Mouse (Mus musculus) E14TG2a.4 (cell line): ENCODE results near the gene Gm44579.

Experiments used
- H3K27me3 ChIP-seq: 2 replicates; pipeline ENCODE4 v1.6.1; 2014; ENCODE audit warnings: low read length, control low read depth; ENCODE audit not compliant: insufficient read depth
- H3K36me3 ChIP-seq: 2 replicates; pipeline ENCODE4 v1.6.1; 2014; ENCODE audit warnings: low read length, control low read depth; ENCODE audit not compliant: insufficient read depth
- H3K4me1 ChIP-seq: replicated peaks from 2 replicates; pipeline ENCODE4 v1.6.1; 2014; ENCODE audit warnings: low read depth, low read length, control low read depth
- H3K4me3 ChIP-seq: replicated peaks from 2 replicates; pipeline ENCODE4 v1.5.1; 2014; ENCODE audit warnings: mild to moderate bottlenecking, low read length
- H3K9me3 ChIP-seq: 2 replicates; pipeline ENCODE4 v1.6.1; 2014; ENCODE audit warnings: low read length, control low read depth
- CTCF ChIP-seq: conservative IDR thresholded peaks from 2 replicates; pipeline ENCODE4 v1.5.1; 2014; ENCODE audit warnings: low read length
- NANOG ChIP-seq: IDR thresholded peaks from 2 replicates; pipeline ENCODE4 v1.6.1; 2014; ENCODE audit warnings: borderline replicate concordance, low read length, mixed read lengths
- POU5F1 ChIP-seq: IDR thresholded peaks from 2 replicates; pipeline ENCODE4 v1.6.1; 2014; ENCODE audit warnings: low read length, borderline replicate concordance

Gm44579 gene

GRCm38 (mm10) chr15:98162561-98162960 is 58.2 kb downstream of the Gm44579 start:
- Histone ChIP-seq H3K27me3 (peaks cover 24% of the 10 kb centered on the region), H3K36me3 (no peaks in the 10 kb centered on the region), H3K4me1 (peaks cover 22% of the 10 kb centered on the region), H3K4me3 (no peak overlapping the region), H3K9me3 (0 out of 2 replicates have a peak, but pooled peaks cover 4% of the 10 kb centered on the region)
- TF ChIP-seq CTCF, result no peak
- TF ChIP-seq NANOG, result no peak
- no peak for TF ChIP-seq POU5F1

GRCm38 (mm10) chr15:98161026-98161805 is 59.6 kb downstream of the Gm44579 start:
- H3K4me1 ChIP-seq, result peaks cover 18% of the 10 kb centered on the region
- H3K36me3 ChIP-seq, result no peaks in the 10 kb centered on the region
- TF ChIP-seq NANOG (no peak), POU5F1 (no peak), CTCF (no peak)
- no peak overlapping the region for H3K4me3 ChIP-seq
- H3K9me3 ChIP-seq, result no peaks in the 10 kb centered on the region
- H3K27me3 ChIP-seq, result peaks cover 18% of the 10 kb centered on the region

DNA sequence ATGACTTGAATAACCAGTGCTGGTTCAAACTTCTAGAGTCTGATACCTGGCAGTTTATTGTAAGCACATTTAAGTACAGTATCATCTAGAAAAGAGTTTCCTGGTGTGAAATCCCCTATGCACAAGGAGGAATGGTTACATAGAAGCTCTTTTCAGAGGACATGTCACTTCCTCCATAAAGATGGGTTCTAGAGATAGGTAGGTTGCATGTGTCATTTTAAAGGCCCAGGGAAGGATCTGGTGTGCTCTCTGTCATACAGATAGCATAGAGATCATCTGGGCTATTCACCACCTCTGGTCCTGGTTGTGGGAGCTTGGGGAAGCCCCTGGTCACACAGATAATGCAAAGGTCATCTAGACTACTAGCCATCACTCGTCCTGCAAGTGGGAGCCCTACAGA is 63.5 kb downstream of the Gm44579 start:
- Histone ChIP-seq H3K4me1 (peaks cover 36% of the 10 kb centered on the region), H3K4me3 (no peak overlapping the region), H3K36me3 (no peaks in the 10 kb centered on the region), H3K9me3 (no peaks in the 10 kb centered on the region), H3K27me3 (peaks cover 7% of the 10 kb centered on the region; the same call in 1 of the 2 replicates)
- TF ChIP-seq NANOG (no peak), POU5F1 (no peak), CTCF (no peak)

DNA sequence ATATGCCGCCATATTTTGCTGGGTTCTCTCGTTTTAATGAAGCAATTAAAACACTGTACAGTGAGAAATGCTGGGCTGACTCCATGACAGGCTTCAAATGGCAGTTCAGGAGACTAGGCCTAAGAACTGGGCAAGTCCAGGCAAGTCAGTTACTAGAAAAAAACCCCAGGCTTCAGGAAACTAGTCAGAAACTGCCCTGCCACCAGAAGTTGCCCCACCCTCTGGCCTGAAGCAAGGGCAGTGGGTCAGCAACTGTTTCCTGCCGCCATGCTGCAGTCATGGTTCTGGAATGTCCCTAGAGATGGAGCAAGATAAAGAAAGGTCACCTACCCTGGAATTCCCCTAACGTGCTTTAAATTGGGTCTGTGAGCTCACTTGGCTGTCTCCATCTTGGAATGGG is 64.8 kb downstream of the Gm44579 start:
- Histone ChIP-seq H3K27me3 (no peaks in the 10 kb centered on the region), H3K4me3 (no peak overlapping the region), H3K4me1 (peaks cover 28% of the 10 kb centered on the region), H3K36me3 (no peaks in the 10 kb centered on the region), H3K9me3 (no peaks in the 10 kb centered on the region)
- TF ChIP-seq NANOG (no peak), CTCF (no peak), POU5F1 (no peak)

DNA sequence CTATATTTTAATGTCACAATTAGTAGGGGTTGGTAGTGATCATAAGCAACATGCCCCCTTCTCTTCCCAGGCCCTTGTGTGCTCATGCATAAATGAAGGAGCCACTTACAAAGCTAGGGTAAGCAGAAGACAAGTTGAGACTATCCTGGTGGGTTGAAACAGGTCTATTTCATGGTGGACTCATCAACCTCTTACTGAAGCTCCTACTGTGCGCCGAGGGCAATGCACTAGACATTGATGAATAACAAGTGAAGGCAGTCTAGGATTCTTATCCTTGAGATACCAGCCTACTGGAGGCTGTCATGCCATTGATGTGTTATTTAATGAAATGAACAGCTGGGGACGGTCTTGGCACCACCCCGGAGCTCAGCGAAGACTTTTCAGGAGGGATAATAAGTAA is 65.5 kb downstream of the Gm44579 start:
- H3K4me3 ChIP-seq, result no peak overlapping the region
- H3K36me3 ChIP-seq, result no peaks in the 10 kb centered on the region
- TF ChIP-seq POU5F1 (no peak), CTCF (no peak), NANOG (no peak)
- H3K27me3 ChIP-seq, result no peaks in the 10 kb centered on the region
- H3K4me1 ChIP-seq, result peaks cover 23% of the 10 kb centered on the region
- no peaks in the 10 kb centered on the region for H3K9me3 ChIP-seq

GRCm38 (mm10) chr15:98154631-98155030 is 66.1 kb downstream of the Gm44579 start:
- Histone ChIP-seq H3K4me1 (peaks cover 18% of the 10 kb centered on the region), H3K27me3 (no peaks in the 10 kb centered on the region), H3K4me3 (no peak overlapping the region), H3K36me3 (no peaks in the 10 kb centered on the region), H3K9me3 (no peaks in the 10 kb centered on the region)
- TF ChIP-seq POU5F1 (no peak), NANOG (no peak)

- Histone ChIP-seq H3K4me1 (peaks cover 18% of the 10 kb centered on the region), H3K9me3 (0 out of 2 replicates have a peak, but pooled peaks cover under 1% of the 10 kb centered on the region), H3K27me3 (no peaks in the 10 kb centered on the region), H3K36me3 (no peaks in the 10 kb centered on the region), H3K4me3 (no peak overlapping the region)
- TF ChIP-seq POU5F1, result no peak
- TF ChIP-seq NANOG, result no peak
- no peak for TF ChIP-seq CTCF
These were observed 66.6 kb downstream of the Gm44579 start for GRCm38 (mm10) chr15:98154146-98154545.

DNA sequence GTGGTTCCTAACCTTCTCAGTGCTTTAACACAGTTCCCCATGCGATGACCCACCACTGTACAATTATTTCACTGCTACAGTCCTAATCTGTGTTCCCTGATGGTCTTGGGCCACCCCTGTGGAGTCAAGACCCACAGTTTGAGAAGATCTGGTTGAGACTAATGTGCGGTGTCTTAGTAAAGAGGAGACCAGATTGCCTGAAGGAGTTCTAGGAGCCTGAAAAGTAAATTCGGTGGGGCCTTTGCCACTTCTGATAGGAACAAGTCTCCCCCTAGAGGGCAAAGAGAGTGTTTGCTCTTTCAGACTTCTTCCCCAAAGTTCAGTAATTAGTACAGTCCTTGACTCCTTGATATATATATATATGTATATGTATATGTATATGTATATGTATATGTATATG is 67.2 kb downstream of the Gm44579 start:
- H3K27me3 ChIP-seq, result no peaks in the 10 kb centered on the region
- H3K4me3 ChIP-seq, result no peak overlapping the region
- H3K4me1 ChIP-seq, result peaks cover 18% of the 10 kb centered on the region
- 0 out of 2 replicates have a peak, but pooled peaks cover 5% of the 10 kb centered on the region for H3K9me3 ChIP-seq
- TF ChIP-seq POU5F1 (no peak), NANOG (no peak), CTCF (peak; percentile 60)
- no peaks in the 10 kb centered on the region for H3K36me3 ChIP-seq
